Mouse (Mus musculus) neural tube, embryonic 14.5 days (tissue): ENCODE data around the gene Haspin. TPM values are rescaled to one million over a fixed set of nuclear protein-coding genes. Genes with fewer than 3 reads are reported as not detected.

ENCODE experiments used
- ATAC-seq: fragments of 200-750 bp; cut with Nextera tagmentation; 2 replicates; pipeline ENCODE4 v1.8.0; 2017; ENCODE audit warnings: low read depth, mild to moderate bottlenecking, moderate TSS enrichment, moderate library complexity
- H3K27ac ChIP-seq: fragments of 300-500 bp; sonication (generic); 2 replicates; pipeline ENCODE4 v1.5.1; 2014; ENCODE audit warnings: low read depth, mild to moderate bottlenecking, control low read depth, low read length, moderate library complexity, mixed read lengths
- H3K27me3 ChIP-seq: fragments of 300-500 bp; sonication (generic); 2 replicates; pipeline ENCODE4 v1.6.1; 2014; ENCODE audit warnings: low read length; ENCODE audit not compliant: control insufficient read depth, insufficient read depth
- H3K36me3 ChIP-seq: fragments of 300-500 bp; sonication (generic); 2 replicates; pipeline ENCODE4 v1.6.1; 2014; ENCODE audit warnings: low read length, mixed read lengths; ENCODE audit not compliant: control insufficient read depth, insufficient read depth
- H3K4me1 ChIP-seq: fragments of 300-500 bp; sonication (generic); 2 replicates; pipeline ENCODE4 v1.6.1; 2014; ENCODE audit warnings: low read length; ENCODE audit not compliant: control insufficient read depth, insufficient read depth
- H3K4me2 ChIP-seq: fragments of 300-500 bp; sonication (generic); 2 replicates; pipeline ENCODE4 v1.6.1; 2014; ENCODE audit warnings: mild to moderate bottlenecking, low read depth, low read length, control low read depth
- H3K4me3 ChIP-seq: fragments of 300-500 bp; sonication (generic); 2 replicates; pipeline ENCODE4 v1.5.1; 2014; ENCODE audit warnings: low read depth, low read length, control low read depth, mixed read lengths
- H3K9ac ChIP-seq: fragments of 300-500 bp; sonication (generic); replicated peaks from 2 replicates; pipeline ENCODE4 v1.6.1; 2014; ENCODE audit warnings: low read depth, mild to moderate bottlenecking, control low read depth, low read length, mixed read lengths
- H3K9me3 ChIP-seq: fragments of 300-500 bp; sonication (generic); 2 replicates; pipeline ENCODE4 v1.6.1; 2016; ENCODE audit warnings: low read length; ENCODE audit not compliant: control insufficient read depth
- WGBS: fragments of 180-500 bp; shearing (Covaris S2); extraction: QIAGEN DNeasy Blood & Tissue Kit; methylation state at CpG from one replicate; pipeline ENCODE4 v1.1.7; 2014; 5-methylcytosine and 5-hydroxymethylcytosine counted together
- polyA plus RNA-seq: library from polyadenylated mRNA; unstranded; fragments of >200 nt; fragmentation: Nextera tagmentation; extraction: Ambion mirVana; gene quantifications from 2 replicates; pipeline ENCODE4 v1.2.1, GENCODE M21; 2014

Haspin gene
- polyA plus RNA-seq: 1.4 and 2.5 TPM in 2 replicates

DNA sequence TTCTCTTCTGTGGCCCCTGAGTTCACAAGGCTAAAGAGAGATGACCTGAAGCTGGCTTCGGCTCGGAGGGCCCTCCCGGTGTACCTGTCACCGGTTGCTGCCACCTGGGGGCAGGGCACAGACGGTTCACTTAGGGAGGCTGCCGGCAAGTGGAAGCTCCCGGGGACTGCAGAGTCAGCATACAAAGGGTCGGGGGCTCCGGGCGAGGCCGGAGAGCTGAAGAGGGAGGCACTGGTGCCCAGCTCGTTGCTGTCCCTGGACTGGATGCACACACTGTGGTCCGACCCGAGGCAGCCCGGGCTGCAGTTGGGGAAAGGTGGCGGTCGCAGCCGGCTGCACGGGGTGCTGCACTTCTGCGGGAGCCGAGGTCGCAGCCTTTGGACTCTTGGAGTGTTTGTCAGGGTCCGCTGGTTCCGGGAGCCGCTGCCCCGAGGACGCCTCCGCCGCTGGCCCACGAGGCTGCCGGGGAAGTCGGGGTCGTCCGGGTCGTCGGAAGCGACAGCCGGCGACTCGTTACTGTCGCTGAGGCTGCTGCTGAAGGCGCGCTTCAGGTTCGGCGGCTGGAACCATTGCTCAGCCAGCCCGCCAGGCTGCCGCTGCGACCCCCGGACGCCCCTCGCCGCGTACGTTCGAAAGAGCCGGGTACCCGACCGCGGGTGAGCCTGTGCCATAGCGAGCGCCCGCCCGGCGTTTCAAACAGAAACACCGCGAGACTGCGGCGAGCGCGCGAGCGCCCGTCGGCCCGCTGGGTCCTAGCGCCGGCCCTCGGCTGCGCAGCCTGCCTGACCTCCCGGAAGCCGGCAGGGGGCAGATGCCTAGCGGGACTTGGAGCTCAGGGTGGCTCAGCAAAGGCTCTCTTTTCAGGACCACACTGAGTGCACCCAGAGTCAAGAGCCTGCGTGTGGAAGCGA lies at the start of gene Haspin:
Gene Haspin, minus strand, starts transcription at position 704 of the 911 bp plus-strand sequence.
- H3K36me3 ChIP-seq: no peaks in the 10 kb centered on the region
- H3K9me3 ChIP-seq: no peaks in the 10 kb centered on the region
- H3K27me3 ChIP-seq: no peaks in the 10 kb centered on the region
- H3K4me2 ChIP-seq: peak within 1 kb of the TSS; percentile 80
- H3K4me1 ChIP-seq: no peaks in the 10 kb centered on the region
- peak; percentile 99 for ATAC-seq
- peak within 1 kb of the TSS; percentile 78 for H3K4me3 ChIP-seq
- H3K27ac ChIP-seq: no peak within 1 kb of the TSS
- WGBS: under 1% methylated on average over 84 of the region's 84 CpGs
- peak within 1 kb of the TSS; percentile 72 for H3K9ac ChIP-seq

DNA sequence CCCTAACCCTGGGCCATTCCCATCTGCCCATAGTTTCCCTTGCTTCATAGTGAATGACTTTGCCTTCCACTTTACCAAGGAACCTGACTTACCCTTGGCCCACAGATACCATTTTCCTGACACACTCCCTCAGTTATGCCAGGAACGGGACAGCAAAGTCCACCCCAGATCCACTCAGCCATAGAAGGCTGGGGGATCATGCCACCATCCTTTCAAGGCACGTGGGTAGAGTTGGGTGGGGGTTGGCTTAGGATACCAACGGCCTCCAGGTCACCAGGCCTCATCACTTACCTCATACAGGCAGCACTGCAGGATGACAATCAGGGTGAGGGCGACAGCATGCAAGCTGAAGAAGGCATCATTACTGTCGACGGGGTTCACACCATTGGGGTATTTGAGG lies 49.1 kb upstream of the Haspin start:
- H3K4me3 ChIP-seq: no peak overlapping the region
- peaks cover 40% of the 10 kb centered on the region for H3K36me3 ChIP-seq
- no peak for ATAC-seq
- H3K4me2 ChIP-seq: no peak overlapping the region
- no peaks in the 10 kb centered on the region for H3K27me3 ChIP-seq
- H3K9ac ChIP-seq: no peak overlapping the region
- no peak overlapping the region for H3K27ac ChIP-seq
- no peaks in the 10 kb centered on the region for H3K9me3 ChIP-seq
- 90% methylated on average over 6 of the region's 6 CpGs for WGBS
- H3K4me1 ChIP-seq: no peaks in the 10 kb centered on the region

DNA sequence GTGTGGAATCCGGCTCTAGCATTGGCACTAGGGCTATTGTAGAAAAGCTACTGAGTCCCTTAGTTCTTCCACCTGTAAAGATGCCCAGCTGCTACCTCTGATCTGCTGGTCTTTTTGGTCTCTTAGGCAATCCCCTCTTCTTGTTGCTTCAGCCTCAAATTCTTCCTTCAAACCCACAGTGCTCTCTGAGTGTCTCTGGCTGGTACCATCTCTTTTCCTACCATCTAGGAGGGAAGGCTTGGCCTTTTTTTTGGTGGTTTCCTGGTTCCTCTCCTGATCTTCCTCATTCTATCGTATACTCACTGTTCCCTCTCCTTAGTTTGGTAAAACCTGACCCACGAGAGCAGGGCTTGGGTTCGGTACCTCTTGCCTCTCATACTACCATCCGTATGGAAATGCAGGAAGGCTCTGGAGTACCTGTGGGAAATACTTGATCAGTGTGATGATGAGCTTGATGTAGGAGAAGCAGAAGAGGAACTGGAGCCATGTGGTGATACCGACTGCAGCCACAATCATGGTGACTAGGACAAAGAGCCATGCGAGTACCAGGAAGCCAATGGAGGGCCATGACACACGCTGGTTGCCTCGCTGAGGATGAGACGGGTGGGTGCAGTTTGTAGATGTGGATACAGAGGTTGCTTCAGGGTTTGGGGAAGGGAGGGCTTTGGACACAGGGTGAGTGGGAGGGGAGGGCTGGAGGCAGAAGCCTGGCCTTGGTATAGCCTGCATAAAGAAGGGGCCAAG lies 48.0 kb upstream of the Haspin start:
- Histone ChIP-seq H3K4me1 (no peaks in the 10 kb centered on the region), H3K4me3 (no peak overlapping the region), H3K27ac (no peak overlapping the region), H3K9ac (no peak overlapping the region), H3K4me2 (no peak overlapping the region), H3K27me3 (no peaks in the 10 kb centered on the region), H3K9me3 (no peaks in the 10 kb centered on the region), H3K36me3 (peaks cover 33% of the 10 kb centered on the region)
- WGBS: 95% methylated on average over 10 of the region's 10 CpGs
- ATAC-seq: no peak

DNA sequence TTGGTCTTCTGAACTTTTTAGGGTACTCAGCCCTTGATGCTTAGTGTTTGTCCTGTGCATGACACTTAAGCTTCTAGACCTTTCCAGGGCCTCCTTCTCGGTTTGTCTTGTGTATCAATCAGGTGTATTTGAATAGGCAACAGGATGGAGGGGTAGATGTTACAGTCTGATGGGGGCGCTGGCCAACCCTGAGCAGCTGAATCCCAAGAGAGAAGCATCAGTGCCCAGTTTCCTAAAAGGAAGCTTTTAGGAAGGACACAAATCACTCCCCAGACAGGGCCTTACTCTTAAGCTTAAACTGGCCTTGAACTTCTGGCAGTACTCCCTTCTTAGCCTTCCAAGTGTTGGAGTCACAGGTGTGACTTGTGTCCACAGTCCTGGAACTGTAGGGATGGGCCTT lies 39.8 kb upstream of the Haspin start:
- ATAC-seq: peak; percentile 1; the same call in 1 of the 2 replicates
- Histone ChIP-seq H3K4me1 (peaks cover 17% of the 10 kb centered on the region), H3K4me2 (peak overlapping the region; percentile 75), H3K9ac (peak overlapping the region; percentile 88), H3K36me3 (0 out of 2 replicates have a peak, but pooled peaks cover 3% of the 10 kb centered on the region), H3K27me3 (no peaks in the 10 kb centered on the region), H3K4me3 (peak overlapping the region; percentile 83), H3K27ac (peak overlapping the region; percentile 87), H3K9me3 (no peaks in the 10 kb centered on the region)
- WGBS: 2% methylated on average over 2 of the region's 2 CpGs

DNA sequence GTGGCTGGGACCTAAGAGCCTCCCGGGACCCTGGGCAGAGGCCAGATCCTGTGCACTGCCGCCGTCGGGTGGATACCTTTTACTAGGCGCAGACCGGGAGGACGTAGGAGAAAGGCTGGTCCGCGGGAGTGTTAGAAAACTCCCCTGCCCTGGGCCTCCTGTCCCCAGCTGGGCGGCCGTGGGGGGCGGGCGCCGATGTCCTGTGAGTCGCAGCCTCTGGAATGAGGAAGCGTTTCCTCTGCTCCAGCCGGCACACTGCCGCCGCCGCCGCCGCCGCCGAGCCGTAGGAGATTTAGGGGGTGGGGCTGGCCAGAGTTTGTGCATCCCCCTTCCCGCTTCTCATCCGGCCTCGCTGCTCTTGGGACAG lies 39.4 kb upstream of the Haspin start:
- Histone ChIP-seq H3K36me3 (0 out of 2 replicates have a peak, but pooled peaks cover 3% of the 10 kb centered on the region), H3K4me3 (peak overlapping the region; percentile 83), H3K27ac (peak overlapping the region; percentile 87), H3K4me1 (peaks cover 17% of the 10 kb centered on the region), H3K27me3 (no peaks in the 10 kb centered on the region), H3K9me3 (no peaks in the 10 kb centered on the region), H3K4me2 (peak overlapping the region; percentile 75), H3K9ac (peak overlapping the region; percentile 88)
- ATAC-seq: peak; percentile 54
- WGBS: 0% methylated on average over 28 of the region's 28 CpGs

DNA sequence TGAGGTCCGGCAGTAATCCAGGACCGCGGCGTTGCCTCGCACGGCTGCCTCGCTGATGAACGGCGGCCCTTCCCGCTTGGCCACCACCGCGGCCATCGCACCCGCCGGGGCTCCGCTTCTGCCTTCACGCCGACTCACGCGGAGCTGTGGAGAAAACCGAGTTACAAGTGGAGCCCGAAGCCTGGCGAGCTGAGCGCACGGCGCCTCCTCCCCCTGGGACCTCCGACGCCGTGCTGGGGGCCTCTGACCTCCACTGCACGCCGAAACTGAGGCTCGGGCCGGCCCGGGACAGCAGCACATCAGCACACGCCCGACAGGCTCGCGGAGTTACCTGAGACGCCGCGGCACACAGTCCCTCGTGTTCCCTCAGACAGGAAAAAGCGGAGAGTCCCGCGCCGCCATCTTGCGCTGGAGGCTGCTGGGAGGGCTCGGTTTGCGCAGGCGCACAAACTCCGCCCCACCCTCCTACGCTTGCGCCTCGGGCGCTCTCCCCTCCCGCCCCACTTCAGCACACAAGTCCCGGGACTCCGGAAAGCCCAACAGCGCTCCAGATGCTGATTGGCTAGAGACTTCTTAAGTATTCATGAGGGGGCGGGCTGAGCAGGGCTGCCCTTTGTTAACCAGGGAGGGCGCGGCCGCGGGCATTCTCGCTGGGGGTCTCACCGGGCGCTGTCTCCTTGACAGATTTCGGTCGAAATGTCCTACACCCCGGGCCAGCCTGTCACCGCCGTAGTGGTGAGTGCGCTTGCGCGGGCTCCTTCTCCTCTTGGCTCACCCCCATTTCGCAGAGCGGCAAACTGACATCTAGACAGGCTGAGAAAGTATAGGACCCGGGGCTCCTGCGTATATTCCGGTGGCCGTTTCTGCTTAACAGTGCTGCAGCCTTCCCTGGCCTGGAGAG lies 38.8 kb upstream of the Haspin start, which contains the start of the genes Emc6 and Tax1bp3:
Gene Emc6, minus strand, starts transcription at position 430 of the 901 bp plus-strand sequence.
Gene Tax1bp3, plus strand, starts transcription at position 476 of the 901 bp plus-strand sequence.
- Histone ChIP-seq H3K27me3 (no peaks in the 10 kb centered on the region), H3K27ac (peak within 1 kb of the TSS; percentile 87), H3K4me2 (peak within 1 kb of the TSS; percentile 79), H3K4me3 (peak within 1 kb of the TSS; percentile 83), H3K9me3 (no peaks in the 10 kb centered on the region), H3K36me3 (0 out of 2 replicates have a peak, but pooled peaks cover under 1% of the 10 kb centered on the region), H3K4me1 (peaks cover 17% of the 10 kb centered on the region), H3K9ac (peak within 1 kb of the TSS; percentile 88)
- peak; percentile 98 for ATAC-seq
- WGBS: under 1% methylated on average over 81 of the region's 81 CpGs

DNA sequence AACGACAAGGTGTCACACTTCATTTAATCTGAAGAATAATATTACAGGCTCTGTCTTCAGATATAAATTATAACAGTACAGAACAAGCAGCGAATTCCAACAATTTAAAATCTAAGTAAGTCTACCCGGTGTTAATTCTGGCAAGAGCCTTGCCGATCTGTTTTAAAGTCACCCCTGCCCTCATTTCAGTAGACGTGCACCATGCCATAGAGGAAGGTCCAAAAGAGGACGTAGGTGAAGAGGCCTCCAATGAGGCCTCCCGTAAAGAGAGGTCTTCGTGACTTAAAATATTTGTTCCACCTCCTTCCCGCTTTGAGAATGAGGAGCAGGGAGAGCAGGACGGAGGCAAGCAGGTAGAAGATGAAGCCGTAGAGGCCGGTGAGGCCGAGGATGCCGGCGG lies 38.1 kb upstream of the Haspin start:
- no peaks in the 10 kb centered on the region for H3K36me3 ChIP-seq
- WGBS: 2% methylated on average over 15 of the region's 15 CpGs
- H3K4me2 ChIP-seq: peak overlapping the region; percentile 79
- peak overlapping the region; percentile 88 for H3K9ac ChIP-seq
- H3K9me3 ChIP-seq: no peaks in the 10 kb centered on the region
- peaks cover 17% of the 10 kb centered on the region for H3K4me1 ChIP-seq
- H3K4me3 ChIP-seq: peak overlapping the region; percentile 83
- ATAC-seq: no peak; the same call in 1 of the 2 replicates
- peak overlapping the region; percentile 87; the same call in 1 of the 2 replicates for H3K27ac ChIP-seq
- H3K27me3 ChIP-seq: no peaks in the 10 kb centered on the region

DNA sequence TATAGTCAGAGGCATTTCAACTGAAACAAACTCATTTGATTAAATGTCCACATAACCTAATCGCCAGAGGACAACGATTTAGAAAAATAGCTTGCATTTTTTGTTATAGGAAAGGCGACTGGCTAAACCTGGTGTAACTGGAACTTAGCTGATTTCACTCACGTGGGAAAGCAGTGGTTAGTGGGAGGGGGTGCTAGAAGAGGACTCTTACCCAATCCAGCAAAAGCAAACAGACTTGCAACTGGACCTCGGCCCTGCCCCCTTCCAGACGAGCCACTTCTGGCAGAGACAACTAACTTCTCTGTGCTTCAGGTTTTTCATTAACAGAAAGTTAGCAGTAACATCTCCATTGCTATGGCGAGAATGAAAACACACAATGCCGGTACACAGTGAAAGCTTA lies 37.5 kb upstream of the Haspin start:
- H3K4me3 ChIP-seq: peak overlapping the region; percentile 83
- no peak for ATAC-seq
- H3K27me3 ChIP-seq: no peaks in the 10 kb centered on the region
- H3K9me3 ChIP-seq: no peaks in the 10 kb centered on the region
- WGBS: 47% methylated on average over 8 of the region's 8 CpGs
- H3K4me2 ChIP-seq: peak overlapping the region; percentile 79
- H3K27ac ChIP-seq: no peak overlapping the region
- peaks cover 17% of the 10 kb centered on the region for H3K4me1 ChIP-seq
- no peak overlapping the region for H3K9ac ChIP-seq
- no peaks in the 10 kb centered on the region for H3K36me3 ChIP-seq
